Mouse (Mus musculus): ENCODE data around the gene BC024978. TPM values are rescaled to one million over a fixed set of nuclear protein-coding genes. Genes with fewer than 3 reads are reported as not detected.

The BC024978 gene
- total RNA-seq, 2 experiments from 2014 or later: 14.3 to 14.6 TPM

- no peak for DNase-seq (ENCODE audit: low spot score)
These were observed 20.7 kb upstream of the BC024978 start for GRCm38 (mm10) chr7:27174896-27175295.

GRCm38 (mm10) chr7:27177942-27178323 lies 17.6 kb upstream of the BC024978 start:
- DNase-seq (ENCODE audit: low spot score): no peak

GRCm38 (mm10) chr7:27178324-27179216 lies 17.0 kb upstream of the BC024978 start, which contains the start of gene Rab4b:
Gene Rab4b, minus strand, starts transcription at chr7:27178896.
- DNase-seq (ENCODE audit: low spot score): peak; percentile 100

DNA sequence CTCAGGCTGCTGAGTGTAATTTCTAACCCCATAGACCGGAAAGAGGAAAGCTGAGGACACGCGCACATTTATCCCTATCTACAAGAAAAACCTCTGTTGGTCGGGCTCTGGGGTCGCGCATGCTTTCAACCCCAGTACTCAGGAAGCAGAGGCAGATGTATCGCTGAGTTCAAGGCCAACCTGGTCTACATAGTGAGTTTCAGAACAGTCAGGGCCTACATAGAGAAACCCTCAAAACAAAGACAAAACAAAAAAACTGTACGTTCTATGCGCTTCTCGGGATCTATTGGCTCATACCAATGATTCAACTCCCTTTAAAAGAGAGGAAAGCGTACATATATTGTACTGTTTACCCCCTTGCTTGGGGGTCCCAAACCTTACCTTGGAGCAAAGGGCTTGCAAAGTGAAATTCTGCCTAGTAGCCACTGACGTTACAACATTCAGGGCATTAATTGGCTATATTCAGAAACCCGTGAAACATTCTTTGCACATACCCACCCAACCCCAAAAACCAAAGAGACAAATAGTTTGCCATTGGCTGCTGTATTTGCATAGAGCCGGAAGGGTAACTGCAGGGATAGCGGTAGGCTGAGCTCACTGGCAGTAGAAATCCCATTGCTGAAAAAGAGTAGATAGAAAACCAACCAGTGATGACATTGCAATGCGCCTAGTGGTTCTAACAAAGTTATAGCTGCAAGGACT lies 16.2 kb upstream of the BC024978 start:
- DNase-seq (ENCODE audit: low spot score): no peak

DNA sequence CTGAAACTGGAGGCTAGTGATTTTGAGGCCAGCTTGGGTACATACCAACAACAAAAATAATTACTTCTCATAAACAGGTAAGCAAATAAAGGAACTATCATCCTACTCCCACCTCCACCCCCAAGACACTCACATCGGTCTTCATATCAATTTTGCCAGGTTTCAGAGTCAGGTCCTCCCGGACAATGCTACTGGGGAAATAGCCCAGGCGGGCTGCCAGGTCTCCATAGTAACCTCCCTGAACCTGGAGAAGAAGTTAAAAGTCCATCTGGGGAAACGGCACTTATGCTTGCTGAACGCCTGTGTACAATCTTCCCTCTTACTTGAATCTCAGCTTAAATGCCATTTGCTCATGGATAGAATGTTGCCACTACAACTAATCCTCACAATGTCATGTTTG lies 15.5 kb upstream of the BC024978 start:
- peak; percentile 42 for DNase-seq (ENCODE audit: low spot score)

GRCm38 (mm10) chr7:27180837-27181695 lies 14.5 kb upstream of the BC024978 start, which contains the start of the genes Gm21983 and Mia:
Gene Gm21983, minus strand, starts transcription at chr7:27181086.
Gene Mia, minus strand, starts transcription at chr7:27181157.
- no peak for DNase-seq (ENCODE audit: low spot score)

- no peak for DNase-seq (ENCODE audit: low spot score)
These were observed 13.1 kb upstream of the BC024978 start for GRCm38 (mm10) chr7:27182498-27182897.

- DNase-seq (ENCODE audit: low spot score): no peak
These were observed 10.6 kb upstream of the BC024978 start for GRCm38 (mm10) chr7:27184964-27185363.

GRCm38 (mm10) chr7:27185986-27186385 lies 9.6 kb upstream of the BC024978 start:
- no peak for DNase-seq (ENCODE audit: low spot score)

- DNase-seq (ENCODE audit: low spot score): no peak
These were observed 6.2 kb upstream of the BC024978 start for GRCm38 (mm10) chr7:27189271-27189931.

DNA sequence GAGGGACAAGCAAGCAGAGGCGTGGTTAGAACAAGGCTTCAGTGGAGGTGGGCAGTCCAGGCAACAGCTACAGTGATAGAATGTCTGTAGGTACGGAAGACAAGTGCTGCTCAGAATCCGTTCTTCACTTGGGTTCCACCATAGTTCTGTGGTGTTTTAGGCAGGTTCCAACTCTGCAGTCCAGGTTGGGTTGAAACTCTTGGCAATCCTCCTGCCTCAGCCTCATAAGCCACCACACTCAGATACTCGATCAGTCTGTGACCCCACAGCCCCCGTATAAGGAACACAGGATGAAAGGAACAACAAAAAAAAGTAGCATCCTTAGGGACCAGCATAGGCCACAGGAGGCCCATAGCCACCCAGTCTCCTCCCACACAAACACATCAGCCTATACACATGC lies 3.1 kb upstream of the BC024978 start:
- DNase-seq (ENCODE audit: low spot score): no peak

DNA sequence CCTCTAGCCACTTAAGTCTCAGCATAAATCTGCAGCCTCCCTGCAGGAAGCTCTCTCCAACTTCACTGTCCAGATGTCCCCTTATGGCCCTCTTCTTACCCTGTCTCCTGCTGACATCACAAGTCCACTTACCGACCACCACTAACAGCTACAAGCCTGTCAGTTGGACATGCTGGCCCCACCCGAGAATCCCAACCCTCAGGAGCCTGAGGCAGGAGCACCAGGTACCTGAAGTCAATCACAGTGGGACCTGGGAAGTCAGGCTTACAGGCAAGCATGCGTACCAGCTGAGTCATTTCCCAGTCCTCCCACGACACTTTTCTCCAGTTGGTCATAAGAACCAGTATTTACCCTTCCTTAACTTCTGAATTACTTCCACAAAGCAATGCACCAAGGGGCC lies 1.9 kb upstream of the BC024978 start:
- DNase-seq (ENCODE audit: low spot score): no peak

DNA sequence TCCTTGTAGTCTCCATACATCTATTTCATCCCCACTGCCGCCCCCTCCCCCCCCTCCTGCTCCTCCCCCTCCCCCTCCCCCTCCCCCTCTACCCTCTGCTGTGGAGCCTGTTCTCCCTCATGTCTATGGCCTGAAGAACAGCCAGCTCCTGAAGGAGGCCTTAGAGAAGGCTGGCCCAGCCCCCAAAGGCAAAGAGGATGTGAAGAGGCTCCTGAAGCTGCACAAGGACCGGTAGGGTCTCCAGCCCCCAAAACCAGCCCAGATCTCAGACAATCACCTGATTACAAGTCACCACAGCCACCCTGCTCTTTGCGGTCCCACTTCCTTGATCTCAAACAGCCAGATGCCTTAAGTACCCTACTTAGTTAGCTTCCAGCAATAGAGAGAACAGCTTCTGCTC lies 1.6 kb downstream of the BC024978 start:
- DNase-seq (ENCODE audit: low spot score): no peak

GRCm38 (mm10) chr7:27197634-27198033 lies 2.1 kb downstream of the BC024978 start:
- DNase-seq (ENCODE audit: low spot score): no peak

DNA sequence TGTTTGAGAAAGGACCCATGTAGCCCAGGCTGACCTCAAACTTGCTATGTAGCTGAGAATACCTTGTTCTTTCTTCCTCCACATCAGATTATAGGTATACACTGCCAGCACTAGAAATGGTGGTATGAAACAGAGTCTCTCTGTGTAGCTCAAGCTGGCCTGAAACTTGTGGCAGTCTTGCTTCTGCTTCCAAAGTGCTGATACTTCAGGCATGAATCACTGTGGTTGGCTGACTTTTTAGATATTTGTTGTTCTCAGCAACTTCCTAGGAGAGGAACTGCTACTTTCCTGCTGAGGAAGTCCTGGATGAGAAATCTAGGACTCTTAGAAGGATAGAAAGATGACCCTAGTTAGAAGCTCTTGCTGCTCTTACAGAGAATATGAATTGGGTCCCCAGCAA lies 2.8 kb downstream of the BC024978 start:
- DNase-seq (ENCODE audit: low spot score): no peak

GRCm38 (mm10) chr7:27198779-27199178 lies 3.2 kb downstream of the BC024978 start:
- no peak for DNase-seq (ENCODE audit: low spot score)

DNA sequence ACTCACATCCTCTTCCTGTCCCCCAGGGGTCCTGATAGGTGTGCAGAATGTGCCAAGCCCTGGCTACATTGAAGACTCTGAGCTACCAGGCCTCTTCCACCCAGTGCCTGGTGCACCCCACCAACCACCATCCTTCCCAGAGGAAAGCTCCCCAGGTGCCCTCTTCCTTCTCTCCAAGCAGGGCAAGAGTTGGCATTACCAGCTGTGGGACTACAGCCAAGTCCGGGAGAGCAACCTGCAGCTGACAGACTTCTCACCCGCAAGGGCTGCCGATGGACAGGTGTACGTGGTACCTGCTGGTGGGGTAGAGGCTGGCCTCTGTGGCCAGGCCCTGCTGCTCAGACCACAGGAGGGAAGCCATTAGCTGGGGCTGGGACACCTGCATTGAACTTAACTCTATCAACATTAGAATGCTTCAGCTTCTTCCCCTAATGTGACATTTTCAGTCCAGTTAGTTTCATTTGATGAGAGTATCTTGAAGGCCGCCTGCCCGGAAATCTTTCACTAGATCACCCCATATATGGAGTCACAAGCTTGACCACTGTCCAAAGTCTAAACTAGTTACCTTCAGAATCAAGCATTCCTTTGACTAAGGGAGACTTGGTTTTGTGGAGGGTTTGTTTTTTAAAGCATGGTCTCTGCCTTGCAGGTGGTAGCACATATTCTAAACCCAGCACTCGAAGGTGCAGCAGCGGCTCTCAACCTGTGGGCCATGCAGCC lies 8.3 kb downstream of the BC024978 start:
- DNase-seq (ENCODE audit: low spot score): no peak

DNA sequence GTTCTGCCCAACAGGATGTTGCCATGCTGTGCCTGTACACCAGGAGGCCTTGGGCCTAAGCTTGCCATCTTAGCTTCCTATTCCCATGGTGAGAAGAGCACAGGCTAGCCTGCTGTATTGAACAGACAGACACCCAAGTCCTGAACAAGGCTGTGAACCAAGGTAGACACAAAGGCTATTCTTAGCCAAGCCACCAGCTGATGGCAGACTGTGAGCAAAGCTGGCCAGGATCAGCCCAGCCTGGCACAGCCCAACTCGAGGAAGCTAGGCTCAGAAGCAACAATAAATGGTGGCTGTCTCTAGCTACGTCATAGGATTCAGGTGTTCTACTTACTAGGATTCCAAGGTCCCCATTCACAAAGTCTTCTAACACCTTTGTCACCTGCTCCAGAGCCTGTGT lies 17.0 kb downstream of the BC024978 start:
- no peak for DNase-seq (ENCODE audit: low spot score)

DNA sequence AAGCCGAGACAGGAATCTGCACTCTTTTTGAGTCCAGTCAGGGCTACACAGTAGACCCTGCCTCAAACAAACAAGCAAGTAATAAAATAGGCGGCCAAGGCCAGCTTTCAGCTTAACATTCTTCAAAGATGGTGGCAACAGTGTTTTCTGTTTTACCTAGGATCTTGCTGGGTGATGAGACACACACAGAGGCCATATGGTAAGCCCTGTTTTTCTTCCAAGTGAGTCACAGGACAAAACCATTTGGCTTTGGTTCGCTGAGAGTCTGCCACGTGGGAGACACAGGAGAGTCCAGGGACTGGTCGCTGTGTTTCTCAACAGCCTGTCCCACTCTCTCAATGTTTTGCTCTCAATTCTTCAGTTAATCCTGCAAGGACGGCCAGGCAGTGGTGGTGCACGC lies 23.0 kb downstream of the BC024978 start:
- no peak for DNase-seq (ENCODE audit: low spot score)

DNA sequence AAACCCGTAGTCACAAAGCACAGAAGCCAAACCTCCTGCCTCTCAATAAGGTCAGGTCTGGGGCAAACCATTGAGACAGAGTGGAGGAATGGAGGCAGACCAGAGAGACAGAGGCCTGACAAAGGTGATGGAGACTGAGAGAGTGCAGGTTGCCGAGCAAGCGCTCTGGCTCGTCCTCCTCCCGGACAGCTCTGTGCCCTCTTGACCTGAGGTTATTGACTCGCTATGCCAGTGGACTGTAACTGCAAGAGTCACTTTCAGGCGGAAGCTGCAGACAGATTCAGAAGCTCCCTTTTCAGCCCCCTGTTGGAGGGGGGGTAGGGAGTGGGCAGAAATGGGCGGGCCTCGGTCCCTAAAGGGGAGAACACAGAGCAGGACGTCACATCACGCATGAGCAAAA lies 24.4 kb downstream of the BC024978 start:
- DNase-seq (ENCODE audit: low spot score): no peak
